Mouse (Mus musculus) megakaryocyte, embryonic 14.5 days (primary cell): Measurements from ENCODE around the gene Cbx6. TPM values are rescaled to one million over a fixed set of nuclear protein-coding genes. Genes with fewer than 3 reads are reported as not detected.

Source experiments
- H3K27me3 ChIP-seq: replicated peaks from 2 replicates; pipeline ENCODE3; 2012; ENCODE audit warnings: inconsistent platforms
- H3K36me3 ChIP-seq: replicated peaks from 2 replicates; pipeline ENCODE3; 2012; ENCODE audit warnings: low read length, inconsistent platforms, mixed read lengths
- H3K4me1 ChIP-seq: 2 replicates; pipeline ENCODE4 v1.6.1; 2012; ENCODE audit warnings: inconsistent platforms
- H3K4me3 ChIP-seq: replicated peaks from 2 replicates; pipeline ENCODE3; 2012; ENCODE audit warnings: moderate library complexity, mild to moderate bottlenecking, inconsistent platforms
- H3K9me3 ChIP-seq: 2 replicates; pipeline ENCODE4 v1.6.1; 2012; ENCODE audit warnings: inconsistent platforms
- FLI1 ChIP-seq: IDR thresholded peaks from 2 replicates; pipeline ENCODE4 v1.6.1; 2012; ENCODE audit warnings: low read length, inconsistent platforms, mixed read lengths
- GATA1 ChIP-seq: IDR thresholded peaks from 3 replicates; pipeline ENCODE4 v1.6.1; 2012; ENCODE audit warnings: mixed read lengths, low read length, inconsistent platforms, borderline replicate concordance
- polyA plus RNA-seq: library from polyadenylated mRNA; stranded (reverse); fragments of >175 nt; gene quantifications from 2 replicates; pipeline ENCODE4 v1.2.3, GENCODE M21; 2012; ENCODE audit warnings: low replicate concordance; ENCODE audit not compliant: insufficient read depth

The Cbx6 gene
- polyA plus RNA-seq, 1 experiment: 17.1 TPM

GRCm38 (mm10) chr15:79832064-79832900 is 2.2 kb downstream of the Cbx6 start:
- peaks cover 39% of the 10 kb centered on the region for H3K4me1 ChIP-seq
- H3K27me3 ChIP-seq: peaks cover 25% of the 10 kb centered on the region
- H3K4me3 ChIP-seq: no peak overlapping the region
- peaks cover 31% of the 10 kb centered on the region for H3K36me3 ChIP-seq
- H3K9me3 ChIP-seq: no peaks in the 10 kb centered on the region
- no peak for TF ChIP-seq FLI1
- no peak for TF ChIP-seq GATA1

GRCm38 (mm10) chr15:79830388-79830787 is 4.1 kb downstream of the Cbx6 start:
- TF ChIP-seq GATA1 (no peak), FLI1 (no peak)
- Histone ChIP-seq H3K36me3 (peaks cover 47% of the 10 kb centered on the region), H3K4me1 (peaks cover 42% of the 10 kb centered on the region), H3K9me3 (no peaks in the 10 kb centered on the region), H3K27me3 (peaks cover 13% of the 10 kb centered on the region), H3K4me3 (no peak overlapping the region)

GRCm38 (mm10) chr15:79829431-79829830 is 5.1 kb downstream of the Cbx6 start:
- peaks cover 44% of the 10 kb centered on the region for H3K4me1 ChIP-seq
- H3K36me3 ChIP-seq: peaks cover 52% of the 10 kb centered on the region
- H3K9me3 ChIP-seq: no peaks in the 10 kb centered on the region
- H3K4me3 ChIP-seq: no peak overlapping the region
- H3K27me3 ChIP-seq: peaks cover 6% of the 10 kb centered on the region
- TF ChIP-seq GATA1 (no peak), FLI1 (no peak)

- Histone ChIP-seq H3K4me1 (peaks cover 35% of the 10 kb centered on the region), H3K9me3 (no peaks in the 10 kb centered on the region), H3K36me3 (peaks cover 53% of the 10 kb centered on the region), H3K4me3 (no peak overlapping the region), H3K27me3 (peaks cover under 1% of the 10 kb centered on the region)
- TF ChIP-seq FLI1 (no peak), GATA1 (no peak)
Observed at GRCm38 (mm10) chr15:79828366-79829035, 6.0 kb downstream of the Cbx6 start.

GRCm38 (mm10) chr15:79827778-79828210 is 6.7 kb downstream of the Cbx6 start:
- Histone ChIP-seq H3K9me3 (no peaks in the 10 kb centered on the region), H3K36me3 (peaks cover 60% of the 10 kb centered on the region), H3K4me1 (peaks cover 29% of the 10 kb centered on the region), H3K4me3 (no peak overlapping the region), H3K27me3 (no peaks in the 10 kb centered on the region)
- TF ChIP-seq FLI1 (no peak), GATA1 (no peak)

- H3K4me1 ChIP-seq: peaks cover 28% of the 10 kb centered on the region
- H3K9me3 ChIP-seq: no peaks in the 10 kb centered on the region
- TF ChIP-seq FLI1 (no peak), GATA1 (no peak)
- H3K4me3 ChIP-seq: no peak overlapping the region
- H3K27me3 ChIP-seq: no peaks in the 10 kb centered on the region
- peaks cover 63% of the 10 kb centered on the region for H3K36me3 ChIP-seq
Observed at GRCm38 (mm10) chr15:79827061-79827777, 7.3 kb downstream of the Cbx6 start.

GRCm38 (mm10) chr15:79826221-79826935 is 8.1 kb downstream of the Cbx6 start:
- TF ChIP-seq GATA1 (no peak), FLI1 (no peak)
- H3K36me3 ChIP-seq: peaks cover 59% of the 10 kb centered on the region
- H3K9me3 ChIP-seq: no peaks in the 10 kb centered on the region
- no peak overlapping the region for H3K4me3 ChIP-seq
- H3K4me1 ChIP-seq: peaks cover 21% of the 10 kb centered on the region
- peaks cover 1% of the 10 kb centered on the region for H3K27me3 ChIP-seq

GRCm38 (mm10) chr15:79825146-79825825 is 9.2 kb downstream of the Cbx6 start:
- Histone ChIP-seq H3K4me3 (no peak overlapping the region), H3K9me3 (no peaks in the 10 kb centered on the region), H3K27me3 (peaks cover 7% of the 10 kb centered on the region), H3K36me3 (peaks cover 59% of the 10 kb centered on the region), H3K4me1 (peaks cover 14% of the 10 kb centered on the region; the same call in 1 of the 2 replicates)
- TF ChIP-seq FLI1 (no peak), GATA1 (no peak)
